Mouse (Mus musculus): ENCODE results near the gene Tm2d3.

DNA sequence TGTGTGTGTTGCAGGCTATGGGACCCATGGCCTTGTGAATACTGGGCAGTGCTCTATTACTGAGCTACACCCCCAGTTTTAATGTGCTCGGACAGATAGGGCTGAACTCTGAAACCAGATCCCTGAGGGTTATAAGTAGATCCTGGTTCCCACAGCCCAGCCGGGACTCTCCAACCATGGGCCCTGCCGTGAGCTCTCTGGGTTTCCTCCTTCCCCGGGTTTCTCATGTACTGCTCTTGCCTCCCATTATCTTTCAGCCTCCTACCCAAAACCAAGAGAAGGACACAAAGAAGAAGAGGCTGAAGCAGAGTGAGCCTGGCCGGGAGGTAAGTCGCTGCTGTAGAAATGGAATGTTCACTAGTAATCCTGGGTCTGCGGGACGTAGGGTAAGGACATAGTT lies 45.0 kb upstream of the Tm2d3 start:
- TF ChIP-seq POLR2AphosphoS2 (IDR thresholded peaks at IDR 0.05; ENCODE audit: low read depth, low read length) (no peak), CTCF (conservative IDR thresholded peaks at IDR 0.05 in 1 of 2, IDR thresholded peaks at IDR 0.05 in 1 of 2; ENCODE audit: low read depth in 2 of 2, low read length in 2 of 2) (no peak), E2F4 (IDR thresholded peaks at IDR 0.05; ENCODE audit: insufficient replicate concordance, low read depth, low read length) (no peak), EP300 (IDR thresholded peaks at IDR 0.05; ENCODE audit: low read length) (no peak), POLR2A (IDR thresholded peaks at IDR 0.05; ENCODE audit: low read depth, low read length) (no peak), ETS1 (conservative IDR thresholded peaks at IDR 0.05; ENCODE audit: low read depth, low read length) (no peak), USF1 (IDR thresholded peaks at IDR 0.05; ENCODE audit: low read depth, low read length) (no peak), MAFK (IDR thresholded peaks at IDR 0.05; ENCODE audit: insufficient replicate concordance, low read length) (no peak), UBTF (IDR thresholded peaks at IDR 0.05; ENCODE audit: low read depth, low read length) (no peak), MEF2A (IDR thresholded peaks at IDR 0.05; ENCODE audit: borderline replicate concordance, low read depth, low read length) (no peak), MXI1 (IDR thresholded peaks at IDR 0.05; ENCODE audit: low read depth, low read length) (no peak), KAT2A (IDR thresholded peaks at IDR 0.05; ENCODE audit: insufficient replicate concordance, low read length) (no peak), ZNF384 (IDR thresholded peaks at IDR 0.05; ENCODE audit: low read depth, low read length) (no peak), CHD2 (IDR thresholded peaks at IDR 0.05; ENCODE audit: low read length) (no peak)

Data from CH12.LX (cell line).